Mouse (Mus musculus) brain, embryonic 14.5 days (tissue): ENCODE results near the gene Sms.

Experiments used
- CTCF ChIP-seq: fragments of 200-500 bp; IDR thresholded peaks from 2 replicates; pipeline ENCODE4 v1.5.1; 2012; ENCODE audit warnings: inconsistent platforms, mild to moderate bottlenecking, moderate library complexity, borderline replicate concordance; ENCODE audit not compliant: insufficient read depth, insufficient read length; ENCODE audit errors: extremely low read depth
- POLR2A ChIP-seq: fragments of 200-500 bp; IDR thresholded peaks from 2 replicates; pipeline ENCODE4 v1.6.1; 2012; ENCODE audit warnings: mild to moderate bottlenecking, inconsistent platforms, borderline replicate concordance; ENCODE audit not compliant: poor library complexity, insufficient read depth, insufficient read length, severe bottlenecking; ENCODE audit errors: extremely low read depth

DNA sequence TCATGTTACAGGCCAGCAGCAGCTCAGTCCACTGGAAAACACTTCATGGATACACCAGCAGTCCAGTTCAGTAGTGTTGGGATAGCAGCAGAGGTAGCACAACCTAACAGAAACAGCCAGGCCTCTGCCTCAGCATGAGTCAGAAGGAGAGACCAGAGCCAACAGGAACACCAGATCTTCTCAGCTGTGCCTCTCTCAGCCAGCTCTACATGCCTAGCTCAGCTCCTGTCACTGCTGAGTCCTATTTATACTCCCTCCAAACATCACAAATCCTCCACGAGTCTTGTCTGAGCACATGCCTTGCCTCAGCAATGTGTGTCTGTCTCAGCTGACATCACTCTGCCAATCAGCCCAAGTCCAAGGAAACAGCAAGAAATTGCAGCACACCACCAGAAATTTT is 12.4 kb upstream of the Sms start:
- TF ChIP-seq CTCF (no peak), POLR2A (no peak)
